Mouse (Mus musculus): ENCODE data around the gene Myo10.

Gene Myo10

DNA sequence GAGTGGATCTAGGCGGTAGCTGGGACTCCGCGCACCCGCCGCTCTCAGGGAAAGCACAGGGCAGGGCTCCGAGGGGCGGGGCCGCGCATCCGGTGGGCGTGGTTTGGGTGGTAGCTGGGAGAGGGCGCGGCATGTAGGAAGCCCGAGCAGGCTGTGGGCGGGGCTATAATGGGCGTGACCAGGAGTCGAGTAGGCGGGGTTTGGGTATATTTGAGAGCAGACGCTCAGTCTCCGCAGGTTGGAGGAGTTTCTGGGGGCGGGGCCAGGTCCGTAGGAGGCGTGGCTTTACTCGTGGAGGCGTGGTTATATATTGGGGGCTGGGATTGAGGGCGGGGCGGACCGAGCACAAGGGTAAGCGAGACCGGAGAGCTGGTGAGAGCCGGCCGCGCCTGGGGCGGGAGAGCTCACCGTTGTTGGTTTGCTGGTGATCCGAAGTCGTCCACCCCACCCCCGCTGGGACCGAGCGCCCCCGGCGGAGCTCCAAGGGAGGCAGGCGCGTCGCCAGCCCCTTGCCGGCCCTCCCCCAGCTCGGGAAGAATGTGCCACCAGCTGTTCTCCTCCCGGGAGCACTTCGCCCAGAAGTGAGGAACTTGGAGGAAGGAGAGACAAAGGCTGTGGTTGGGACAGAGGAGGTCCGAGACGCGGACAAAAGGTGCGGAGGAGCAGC lies at the start of gene Myo10:
Gene Myo10 (plus strand): TSS at position 326 of the 667 bp plus-strand sequence.
- DNase-seq = peak; percentile 100

GRCm38 (mm10) chr15:25573113-25573512 lies 49.2 kb upstream of the Myo10 start:
- no peak for DNase-seq

DNA sequence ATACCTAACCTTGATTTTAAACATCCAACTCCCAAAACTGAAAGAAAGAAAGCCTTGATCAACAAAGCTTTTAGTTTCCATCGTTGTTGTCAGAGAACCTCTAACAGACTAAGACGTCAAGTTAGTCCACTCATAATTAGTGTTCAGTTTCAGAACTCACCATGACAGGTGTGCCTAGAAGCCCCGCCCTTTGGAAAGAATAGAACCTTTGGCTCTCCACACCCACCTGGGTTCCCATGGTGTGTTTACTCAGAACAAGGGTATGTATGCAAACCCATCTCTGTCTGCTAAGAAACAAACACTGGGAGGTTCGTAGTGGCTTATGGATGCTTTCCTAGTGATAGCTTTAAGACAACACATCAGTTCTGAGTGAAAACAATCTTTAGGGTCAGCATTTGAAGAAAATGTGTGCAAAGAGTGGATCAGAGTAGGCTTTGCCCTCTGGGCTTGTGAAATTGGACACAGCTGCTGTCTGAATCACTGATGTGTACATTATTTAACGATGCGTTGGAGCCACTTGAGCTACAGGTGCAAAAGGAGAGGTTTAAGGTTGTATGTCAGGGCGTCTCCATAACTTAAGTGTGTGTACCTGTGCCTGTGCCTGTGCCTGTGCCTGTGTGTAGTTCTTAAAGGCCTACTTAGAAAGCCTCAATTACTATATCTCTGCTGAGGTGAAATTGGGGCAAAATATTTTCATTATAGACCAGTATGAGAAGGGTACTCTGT lies 48.3 kb upstream of the Myo10 start:
- DNase-seq = no peak

GRCm38 (mm10) chr15:25577327-25578051 lies 44.8 kb upstream of the Myo10 start:
- DNase-seq = no peak

GRCm38 (mm10) chr15:25578369-25578768 lies 44.0 kb upstream of the Myo10 start:
- no peak for DNase-seq

- DNase-seq = peak in 1 of 2 experiments; percentile 29
These were observed 41.6 kb upstream of the Myo10 start for GRCm38 (mm10) chr15:25580731-25581130.

- no peak for DNase-seq
These were observed 40.3 kb upstream of the Myo10 start for GRCm38 (mm10) chr15:25582055-25582454.

- DNase-seq = no peak
These were observed 39.0 kb upstream of the Myo10 start for GRCm38 (mm10) chr15:25583361-25583760.

- no peak for DNase-seq
These were observed 35.5 kb upstream of the Myo10 start for GRCm38 (mm10) chr15:25586828-25587227.

GRCm38 (mm10) chr15:25587943-25588342 lies 34.4 kb upstream of the Myo10 start:
- DNase-seq = no peak

GRCm38 (mm10) chr15:25589318-25589902 lies 32.9 kb upstream of the Myo10 start:
- peak; percentile 33 to 73 for DNase-seq

GRCm38 (mm10) chr15:25589916-25590315 lies 32.4 kb upstream of the Myo10 start:
- peak; percentile 54 to 71 for DNase-seq

DNA sequence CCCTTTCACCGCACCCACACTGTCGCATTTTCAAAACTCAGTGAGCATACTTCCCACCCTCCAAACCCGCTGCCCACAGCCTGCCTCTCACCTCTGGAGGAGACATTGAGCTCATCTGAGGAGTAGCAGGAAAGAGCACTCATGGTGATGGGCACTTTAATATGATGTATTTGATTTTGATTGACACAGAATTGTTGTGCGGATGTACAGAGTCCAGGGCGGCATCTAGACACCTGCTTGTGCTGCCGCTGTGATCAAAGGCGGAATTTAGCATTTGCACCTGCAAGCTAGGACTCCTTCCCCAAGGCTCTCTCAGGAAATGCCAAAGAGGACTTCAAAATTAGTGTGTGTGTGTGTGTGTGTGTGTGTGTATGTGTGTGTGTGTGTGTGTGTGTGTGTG lies 31.4 kb upstream of the Myo10 start:
- no peak for DNase-seq

DNA sequence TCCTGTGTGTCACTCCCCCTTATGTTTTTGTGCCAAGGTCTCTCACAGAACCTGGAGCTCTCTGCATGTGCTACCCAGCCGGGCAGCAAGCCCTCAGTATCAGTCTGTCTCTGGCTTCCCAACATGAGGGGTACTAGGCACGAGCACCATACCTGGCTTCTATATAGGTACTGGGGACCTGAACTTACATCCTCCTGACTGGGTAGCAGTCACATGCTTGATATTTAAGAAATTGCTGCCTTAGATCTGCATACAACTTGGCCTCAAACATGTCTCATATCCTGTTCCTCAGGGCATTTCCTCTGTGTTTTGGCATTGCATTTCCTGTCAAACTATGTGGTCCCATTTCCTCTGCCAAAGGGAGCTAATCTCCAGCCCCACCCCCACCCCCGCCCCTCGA lies 30.4 kb upstream of the Myo10 start:
- DNase-seq = no peak

GRCm38 (mm10) chr15:25593469-25594150 lies 28.7 kb upstream of the Myo10 start:
- DNase-seq = no peak

- DNase-seq = no peak
These were observed 24.0 kb upstream of the Myo10 start for GRCm38 (mm10) chr15:25598313-25598712.

- no peak for DNase-seq
These were observed 20.0 kb upstream of the Myo10 start for GRCm38 (mm10) chr15:25602306-25602705.

- DNase-seq = no peak
These were observed 19.0 kb upstream of the Myo10 start for GRCm38 (mm10) chr15:25603286-25603685.

GRCm38 (mm10) chr15:25604231-25604630 lies 18.1 kb upstream of the Myo10 start:
- DNase-seq = no peak

DNA sequence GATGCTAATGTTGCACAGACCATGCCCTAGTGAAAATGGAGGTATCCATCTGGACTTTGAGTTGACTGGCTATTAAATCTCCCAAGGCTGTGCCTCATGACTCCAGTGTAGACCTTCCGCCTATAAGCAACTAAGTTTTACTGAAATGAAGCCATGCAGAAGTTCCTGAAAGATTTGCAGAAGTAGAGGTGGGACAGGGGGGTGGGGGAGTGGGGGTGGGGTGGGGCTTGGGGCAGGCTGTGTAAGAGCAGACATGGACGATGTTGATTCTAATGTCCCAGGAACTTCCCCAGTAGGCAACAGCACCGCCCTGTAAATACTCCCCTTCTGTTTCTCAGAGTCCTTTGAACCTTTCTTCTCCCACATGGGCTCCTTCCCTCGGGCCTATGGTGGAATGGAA lies 16.9 kb upstream of the Myo10 start:
- no peak for DNase-seq

DNA sequence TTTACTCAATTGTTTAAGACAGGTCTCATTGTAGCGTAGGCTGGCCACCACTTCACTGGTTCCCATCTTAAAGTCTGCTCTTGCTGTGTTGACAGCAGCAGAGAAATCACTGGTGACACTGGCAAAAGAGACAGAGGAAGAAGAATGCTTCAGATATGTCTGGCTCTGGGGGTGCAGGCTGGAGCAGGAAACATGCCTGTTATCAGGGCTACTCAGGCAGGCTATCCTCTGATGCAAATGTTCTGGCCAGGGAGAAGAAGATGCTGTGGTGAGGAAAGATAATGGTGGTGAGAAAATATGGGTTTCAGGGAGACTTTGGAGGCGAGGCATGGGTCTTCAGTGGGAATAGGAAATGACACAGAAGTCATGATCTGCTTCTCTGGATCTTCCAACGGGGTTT lies 13.6 kb upstream of the Myo10 start:
- DNase-seq = no peak

- DNase-seq = no peak
These were observed 13.1 kb upstream of the Myo10 start for GRCm38 (mm10) chr15:25609253-25609652.

DNA sequence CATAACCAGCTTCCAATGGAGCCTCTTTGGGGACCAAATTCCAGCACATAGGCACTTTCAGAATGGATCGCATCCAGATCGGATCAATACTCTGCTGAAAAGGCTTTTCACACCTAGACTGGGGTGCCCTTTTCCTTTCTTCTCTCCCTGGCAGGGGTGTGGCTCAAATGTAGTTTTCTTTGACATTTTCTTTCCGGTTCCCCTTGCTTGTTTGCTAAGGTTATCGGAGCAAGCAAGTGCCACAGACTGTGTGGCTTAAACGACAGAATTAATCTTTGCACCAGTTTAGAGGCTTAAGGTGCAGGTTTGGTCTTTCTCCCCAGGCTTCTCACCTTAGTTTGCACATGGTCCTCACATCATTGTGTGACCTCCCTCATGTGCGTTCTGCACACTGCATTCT lies 11.1 kb upstream of the Myo10 start:
- no peak for DNase-seq

Data from kidney, postnatal 36 days (tissue).